Mouse (Mus musculus): ENCODE measurements around the gene Ncoa4. TPM values are rescaled to one million over a fixed set of nuclear protein-coding genes. Genes with fewer than 3 reads are reported as not detected.

Gene Ncoa4
- polyA plus RNA-seq, 1 experiment: 65.8 TPM

DNA sequence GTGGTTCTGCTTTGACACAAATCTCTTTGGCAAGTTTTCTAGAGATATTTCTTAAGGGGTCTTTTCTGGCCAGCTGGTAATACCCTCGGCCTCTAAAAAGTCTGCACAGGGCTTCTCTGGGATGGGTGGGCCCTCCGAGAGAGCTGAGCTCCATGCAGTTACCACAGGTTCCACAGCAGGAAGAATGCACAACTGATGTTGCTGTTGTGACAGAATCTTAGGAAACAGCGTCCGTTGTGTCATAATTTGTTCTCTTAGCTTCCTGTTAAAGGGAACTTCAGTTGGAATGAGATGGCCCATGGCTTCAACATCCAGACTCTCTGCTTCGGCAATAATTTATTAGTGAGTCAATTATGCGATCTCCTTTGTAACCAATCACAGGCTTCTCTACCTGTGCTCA, 4.9 kb upstream of the Ncoa4 start:
- 95% methylated on average over 6 of the region's 6 CpGs for WGBS
- no peak overlapping the region for H3K27ac ChIP-seq (ENCODE audit: control insufficient read depth, insufficient read depth, low read length)
- H3K4me3 ChIP-seq (ENCODE audit: control insufficient read depth, insufficient read depth, low read length): no peak overlapping the region
- no peak for TF ChIP-seq CTCF (IDR thresholded peaks at IDR 0.05; ENCODE audit: borderline replicate concordance, control insufficient read depth, extremely low read depth, insufficient read depth, low read length, poor library complexity)
- TF ChIP-seq POLR2A (IDR thresholded peaks at IDR 0.05; ENCODE audit: control insufficient read depth, extremely low read depth, insufficient read depth, low read length, poor library complexity): no peak
- peaks cover 4% of the 10 kb centered on the region for H3K4me1 ChIP-seq (replicated peaks; ENCODE audit: control insufficient read depth, insufficient read depth, low read length)
- no peak for DNase-seq
- H3K36me3 ChIP-seq (ENCODE audit: control insufficient read depth, insufficient read depth, low read length): no peaks in the 10 kb centered on the region
- no peaks in the 10 kb centered on the region for H3K27me3 ChIP-seq (ENCODE audit: control insufficient read depth, insufficient read depth, low read length)

DNA sequence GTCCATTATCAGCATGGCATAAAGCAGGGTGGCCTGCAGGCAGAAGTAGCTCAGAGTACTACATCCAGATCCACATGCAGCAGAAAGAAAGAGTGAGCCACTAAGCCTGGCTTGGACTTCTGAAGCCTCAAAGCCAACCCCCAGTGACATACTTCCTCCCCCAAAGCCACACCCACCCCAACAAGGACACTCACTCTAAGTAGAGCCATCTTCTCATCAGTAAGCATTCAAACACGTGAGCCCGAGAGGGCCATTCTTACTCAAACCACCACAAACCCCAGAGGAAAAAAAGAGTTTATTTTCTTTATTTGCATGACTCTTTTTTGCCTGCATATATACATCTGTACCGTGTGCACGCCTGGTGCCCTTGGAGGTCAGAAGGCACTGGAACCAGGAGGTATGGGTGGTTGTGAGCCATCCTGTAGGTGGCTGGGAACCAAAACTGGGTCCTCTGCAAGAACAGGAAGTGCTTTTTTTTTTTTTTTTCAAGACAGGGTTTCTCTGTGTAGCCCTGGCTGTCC, 455 bp upstream of the Ncoa4 start:
- Histone ChIP-seq H3K27ac (ENCODE audit: control insufficient read depth, insufficient read depth, low read length) (peak overlapping the region; percentile 57; the same call in 1 of the 2 replicates), H3K4me1 (replicated peaks; ENCODE audit: control insufficient read depth, insufficient read depth, low read length) (peaks cover 13% of the 10 kb centered on the region), H3K4me3 (ENCODE audit: control insufficient read depth, insufficient read depth, low read length) (peak overlapping the region; percentile 90), H3K27me3 (ENCODE audit: control insufficient read depth, insufficient read depth, low read length) (no peaks in the 10 kb centered on the region), H3K36me3 (ENCODE audit: control insufficient read depth, insufficient read depth, low read length) (no peaks in the 10 kb centered on the region)
- no peak for DNase-seq
- TF ChIP-seq CTCF (IDR thresholded peaks at IDR 0.05; ENCODE audit: borderline replicate concordance, control insufficient read depth, extremely low read depth, insufficient read depth, low read length, poor library complexity) (no peak), POLR2A (IDR thresholded peaks at IDR 0.05; ENCODE audit: control insufficient read depth, extremely low read depth, insufficient read depth, low read length, poor library complexity) (no peak)
- WGBS: 49% methylated on average over 4 of the region's 4 CpGs

GRCm38 (mm10) chr14:32160563-32160962, 898 bp downstream of the Ncoa4 start:
- Histone ChIP-seq H3K27ac (ENCODE audit: control insufficient read depth, insufficient read depth, low read length) (no peak overlapping the region), H3K4me3 (ENCODE audit: control insufficient read depth, insufficient read depth, low read length) (peak overlapping the region; percentile 90; the same call in 1 of the 2 replicates), H3K27me3 (ENCODE audit: control insufficient read depth, insufficient read depth, low read length) (no peaks in the 10 kb centered on the region), H3K4me1 (replicated peaks; ENCODE audit: control insufficient read depth, insufficient read depth, low read length) (peaks cover 18% of the 10 kb centered on the region), H3K36me3 (ENCODE audit: control insufficient read depth, insufficient read depth, low read length) (no peaks in the 10 kb centered on the region)
- no peak for DNase-seq
- 20% methylated on average over 7 of the region's 7 CpGs for WGBS
- no peak for TF ChIP-seq POLR2A (IDR thresholded peaks at IDR 0.05; ENCODE audit: control insufficient read depth, extremely low read depth, insufficient read depth, low read length, poor library complexity)
- no peak for TF ChIP-seq CTCF (IDR thresholded peaks at IDR 0.05; ENCODE audit: borderline replicate concordance, control insufficient read depth, extremely low read depth, insufficient read depth, low read length, poor library complexity)

DNA sequence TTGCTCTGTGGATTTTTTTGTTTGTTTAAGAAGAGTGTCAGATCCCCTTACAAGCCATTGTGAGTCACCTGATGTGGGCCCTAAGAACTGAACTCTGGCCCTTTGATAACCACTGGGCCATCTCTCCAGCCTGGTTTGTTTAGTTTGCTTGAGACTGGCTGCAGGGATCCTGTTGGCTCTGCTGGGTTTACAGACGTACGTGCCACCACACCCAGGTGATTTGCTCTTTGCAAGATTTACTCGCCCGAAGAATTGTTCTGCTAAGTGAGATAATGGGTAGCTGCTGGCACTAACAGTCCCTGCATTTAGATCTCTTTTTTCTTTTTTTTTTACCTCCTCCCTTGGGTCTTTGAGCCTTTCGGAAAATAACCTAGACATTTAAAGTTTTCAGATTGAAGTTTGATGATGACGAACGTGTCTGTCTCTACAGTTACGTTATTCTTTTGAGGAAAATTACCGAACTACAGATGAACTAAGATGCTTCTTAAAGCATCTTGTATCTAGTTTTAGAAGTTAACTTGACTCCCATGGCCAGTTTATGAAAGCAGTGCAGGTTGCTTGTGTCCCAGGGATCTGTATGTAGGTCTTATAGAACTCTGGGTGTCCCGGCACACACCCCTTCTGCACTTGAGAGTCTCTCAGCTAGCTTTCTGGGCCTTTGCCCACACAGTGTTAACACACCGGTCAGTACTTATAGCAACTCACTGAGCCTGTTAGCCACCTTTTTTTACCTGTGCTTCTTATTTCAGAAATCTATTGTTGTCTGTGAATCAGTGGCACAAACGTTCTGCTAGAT, 1.6 kb downstream of the Ncoa4 start:
- H3K4me3 ChIP-seq (ENCODE audit: control insufficient read depth, insufficient read depth, low read length): no peak overlapping the region
- H3K4me1 ChIP-seq (replicated peaks; ENCODE audit: control insufficient read depth, insufficient read depth, low read length): peaks cover 20% of the 10 kb centered on the region
- TF ChIP-seq POLR2A (IDR thresholded peaks at IDR 0.05; ENCODE audit: control insufficient read depth, extremely low read depth, insufficient read depth, low read length, poor library complexity): no peak
- TF ChIP-seq CTCF (IDR thresholded peaks at IDR 0.05; ENCODE audit: borderline replicate concordance, control insufficient read depth, extremely low read depth, insufficient read depth, low read length, poor library complexity): no peak
- no peaks in the 10 kb centered on the region for H3K27me3 ChIP-seq (ENCODE audit: control insufficient read depth, insufficient read depth, low read length)
- DNase-seq: no peak
- no peaks in the 10 kb centered on the region for H3K36me3 ChIP-seq (ENCODE audit: control insufficient read depth, insufficient read depth, low read length)
- no peak overlapping the region for H3K27ac ChIP-seq (ENCODE audit: control insufficient read depth, insufficient read depth, low read length)
- 89% methylated on average over 12 of the region's 12 CpGs for WGBS

DNA sequence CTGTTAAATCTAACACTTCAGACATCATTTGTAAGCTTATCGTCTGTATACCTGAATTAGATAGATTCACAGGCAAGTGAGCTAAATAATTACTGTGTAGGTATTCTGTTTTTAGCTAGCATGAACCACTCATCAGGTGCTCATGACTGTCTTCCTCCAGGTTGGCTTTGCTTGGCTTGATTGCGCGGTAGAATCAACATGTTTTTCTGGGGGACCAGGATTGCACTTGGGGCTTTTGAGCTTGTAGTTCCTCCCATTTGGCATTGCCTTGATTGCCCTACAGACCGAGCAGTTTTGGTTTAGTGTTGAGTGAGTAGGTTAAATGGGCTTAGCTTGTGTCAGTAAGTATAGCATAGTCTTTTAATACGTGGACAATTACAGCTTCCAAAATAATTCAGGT, 2.6 kb downstream of the Ncoa4 start:
- Histone ChIP-seq H3K4me1 (replicated peaks; ENCODE audit: control insufficient read depth, insufficient read depth, low read length) (peaks cover 20% of the 10 kb centered on the region), H3K27ac (ENCODE audit: control insufficient read depth, insufficient read depth, low read length) (no peak overlapping the region)
- no peak for TF ChIP-seq CTCF (IDR thresholded peaks at IDR 0.05; ENCODE audit: borderline replicate concordance, control insufficient read depth, extremely low read depth, insufficient read depth, low read length, poor library complexity)
- no peak for TF ChIP-seq POLR2A (IDR thresholded peaks at IDR 0.05; ENCODE audit: control insufficient read depth, extremely low read depth, insufficient read depth, low read length, poor library complexity)

GRCm38 (mm10) chr14:32163203-32163888, 3.7 kb downstream of the Ncoa4 start:
- Histone ChIP-seq H3K4me1 (replicated peaks; ENCODE audit: control insufficient read depth, insufficient read depth, low read length) (peaks cover 20% of the 10 kb centered on the region), H3K27ac (ENCODE audit: control insufficient read depth, insufficient read depth, low read length) (no peak overlapping the region), H3K36me3 (ENCODE audit: control insufficient read depth, insufficient read depth, low read length) (no peaks in the 10 kb centered on the region), H3K27me3 (ENCODE audit: control insufficient read depth, insufficient read depth, low read length) (no peaks in the 10 kb centered on the region), H3K4me3 (ENCODE audit: control insufficient read depth, insufficient read depth, low read length) (no peak overlapping the region)
- DNase-seq: no peak
- no peak for TF ChIP-seq CTCF (IDR thresholded peaks at IDR 0.05; ENCODE audit: borderline replicate concordance, control insufficient read depth, extremely low read depth, insufficient read depth, low read length, poor library complexity)
- no peak for TF ChIP-seq POLR2A (IDR thresholded peaks at IDR 0.05; ENCODE audit: control insufficient read depth, extremely low read depth, insufficient read depth, low read length, poor library complexity)
- WGBS: 87% methylated on average over 11 of the region's 11 CpGs

More for the DNA sequence above, 2.6 kb downstream of the Ncoa4 start:
- H3K36me3 ChIP-seq (ENCODE audit: control insufficient read depth, insufficient read depth, low read length): no peaks in the 10 kb centered on the region
- no peak for DNase-seq
- H3K4me3 ChIP-seq (ENCODE audit: control insufficient read depth, insufficient read depth, low read length): no peak overlapping the region
- 96% methylated on average over 5 of the region's 5 CpGs for WGBS
- H3K27me3 ChIP-seq (ENCODE audit: control insufficient read depth, insufficient read depth, low read length): no peaks in the 10 kb centered on the region

All from thymus, adult 2 months (tissue).